Mouse (Mus musculus): ENCODE data around the gene Chn2. TPM values are rescaled to one million over a fixed set of nuclear protein-coding genes. Genes with fewer than 3 reads are reported as not detected.
A peak's percentile ranks its signal among the peaks of the same experiment; 100 is the strongest.

Gene Chn2
- polyA plus RNA-seq, 1 experiment = 47.0 TPM

- peak in 1 of 2 experiments; percentile 48 for DNase-seq (ENCODE audit: extremely low spot score in 1 of 2, low spot score in 1 of 2)
Observed at GRCm38 (mm10) chr6:54070736-54071135, 31.4 kb downstream of the Chn2 start.

DNA sequence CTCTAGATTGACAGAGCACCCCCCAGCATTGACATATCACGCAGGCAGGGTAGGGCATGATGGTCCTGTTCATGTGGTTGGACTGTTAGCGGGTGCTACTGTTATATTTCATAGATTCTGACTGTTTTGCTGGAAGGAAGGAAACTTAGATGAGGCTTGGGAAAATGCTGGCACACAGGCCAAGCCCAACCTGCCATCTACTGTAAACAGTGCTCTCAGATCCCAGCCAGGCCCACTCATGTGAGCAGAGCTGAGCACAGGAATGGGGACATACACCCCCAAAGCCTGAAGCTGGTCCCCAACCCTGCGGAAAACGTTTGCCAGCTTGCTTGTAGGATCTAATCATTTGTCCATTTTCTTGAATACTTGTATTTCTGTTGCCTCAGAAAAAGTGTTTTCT lies 32.1 kb downstream of the Chn2 start:
- DNase-seq (ENCODE audit: extremely low spot score in 1 of 2, low spot score in 1 of 2) = no peak

DNA sequence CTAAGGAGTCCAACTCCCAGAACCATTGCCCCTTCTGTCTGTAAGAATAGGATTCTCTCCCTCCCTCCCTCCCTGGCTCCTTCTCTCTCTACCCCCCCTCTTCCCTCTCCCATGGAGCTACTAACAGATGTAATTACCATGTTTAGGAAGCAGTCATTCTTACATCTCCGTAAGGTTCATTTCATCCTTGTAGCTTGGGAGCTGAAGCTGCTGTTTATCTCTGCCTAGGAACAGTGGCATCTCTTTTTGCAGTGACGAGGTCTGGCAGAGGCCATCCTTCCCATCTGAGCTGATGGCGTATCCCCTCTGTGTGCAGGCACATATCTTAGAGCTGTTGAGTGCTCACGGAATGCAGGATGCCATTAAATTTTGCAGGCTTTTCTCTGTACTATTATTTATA lies 35.1 kb downstream of the Chn2 start:
- DNase-seq (ENCODE audit: extremely low spot score in 1 of 2, low spot score in 1 of 2) = no peak

DNA sequence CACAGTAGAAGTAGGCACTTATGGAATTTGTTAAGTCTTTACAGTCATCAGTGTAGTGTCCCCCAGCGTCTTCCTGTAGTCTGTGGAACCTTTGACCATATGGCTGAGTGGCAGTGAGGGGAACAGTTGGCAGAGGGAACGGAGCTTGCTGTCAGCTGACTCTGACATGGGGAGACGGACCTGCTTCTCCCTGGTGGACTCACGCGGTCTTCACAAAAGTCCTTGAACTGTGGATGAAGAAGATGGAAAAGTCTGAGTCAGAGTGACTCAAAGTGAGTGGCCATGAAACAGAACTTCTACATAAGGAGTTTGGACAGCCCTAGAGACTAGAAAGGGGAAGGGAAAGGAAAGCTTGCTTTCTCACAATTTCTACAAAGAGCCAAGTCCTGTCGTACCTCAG lies 36.1 kb downstream of the Chn2 start:
- no peak for DNase-seq (ENCODE audit: extremely low spot score in 1 of 2, low spot score in 1 of 2)

DNA sequence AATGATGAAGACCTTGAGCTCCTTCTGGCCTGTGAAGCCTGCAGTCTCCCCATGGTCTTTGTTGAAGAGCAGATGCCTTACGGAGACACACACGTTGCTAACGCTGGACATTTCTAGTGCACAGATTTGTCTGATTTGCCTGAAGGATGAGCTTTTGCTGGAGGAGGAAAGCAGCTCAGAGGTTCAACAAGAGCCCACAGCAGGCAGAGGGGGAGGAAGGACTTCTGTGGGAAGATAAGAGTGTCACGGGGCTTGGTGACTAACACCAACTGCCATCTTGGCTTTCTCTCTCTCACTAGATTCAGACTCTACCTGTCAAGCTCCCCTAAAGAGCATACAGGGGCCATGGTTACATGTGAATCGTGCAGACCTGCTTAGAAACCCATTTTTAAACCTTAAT lies 37.3 kb downstream of the Chn2 start:
- DNase-seq (ENCODE audit: extremely low spot score in 1 of 2, low spot score in 1 of 2) = no peak

- DNase-seq (ENCODE audit: extremely low spot score in 1 of 2, low spot score in 1 of 2) = no peak
Observed at GRCm38 (mm10) chr6:54078269-54078668, 38.9 kb downstream of the Chn2 start.

GRCm38 (mm10) chr6:54079881-54080280 lies 40.5 kb downstream of the Chn2 start:
- DNase-seq (ENCODE audit: extremely low spot score in 1 of 2, low spot score in 1 of 2) = no peak

GRCm38 (mm10) chr6:54080518-54081285 lies 41.3 kb downstream of the Chn2 start:
- DNase-seq (ENCODE audit: extremely low spot score in 1 of 2, low spot score in 1 of 2) = no peak

- peak in 1 of 2 experiments; percentile 38 for DNase-seq (ENCODE audit: extremely low spot score in 1 of 2, low spot score in 1 of 2)
Observed at GRCm38 (mm10) chr6:54082576-54082975, 43.2 kb downstream of the Chn2 start.

GRCm38 (mm10) chr6:54084046-54084445 lies 44.7 kb downstream of the Chn2 start:
- DNase-seq (ENCODE audit: extremely low spot score in 1 of 2, low spot score in 1 of 2) = no peak

DNA sequence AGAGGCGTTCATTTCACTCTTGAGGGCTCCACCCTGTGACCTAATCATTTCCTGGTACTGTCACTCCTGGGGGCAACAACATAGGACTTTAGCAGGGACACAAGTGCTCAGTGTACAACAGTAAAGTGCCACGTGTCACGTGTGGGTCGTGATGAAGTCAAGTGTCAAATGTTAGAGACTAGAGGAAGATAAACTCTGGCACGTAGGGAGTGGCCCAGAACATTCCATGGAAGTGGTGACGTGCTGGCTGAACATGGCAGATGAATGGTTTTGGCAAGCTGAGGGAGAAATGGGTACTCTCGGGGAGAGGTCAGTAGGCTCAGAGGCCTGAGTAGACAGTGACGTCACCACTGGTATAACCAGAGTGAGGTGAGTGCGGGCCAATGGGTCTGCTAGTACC lies 45.7 kb downstream of the Chn2 start:
- no peak for DNase-seq (ENCODE audit: extremely low spot score in 1 of 2, low spot score in 1 of 2)

DNA sequence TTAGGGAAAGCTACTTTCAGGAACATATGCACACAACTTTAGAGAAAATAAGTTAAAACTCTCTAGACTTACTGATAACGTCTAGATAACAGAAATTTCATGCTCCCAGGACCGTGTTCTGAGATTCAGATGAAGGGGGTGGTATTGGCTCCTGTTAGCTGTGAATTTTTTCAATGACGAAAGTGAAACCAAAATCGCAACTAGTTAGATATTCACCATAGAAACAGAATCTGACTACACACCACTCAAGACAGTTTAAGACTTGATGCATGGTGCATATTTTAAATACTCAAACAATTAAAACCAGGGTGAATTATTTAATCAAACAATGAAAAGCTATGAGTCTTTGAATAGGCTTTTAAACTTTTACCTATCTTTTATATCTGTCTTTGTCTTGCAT lies 48.8 kb downstream of the Chn2 start:
- peak in 1 of 2 experiments; percentile 34 for DNase-seq (ENCODE audit: extremely low spot score in 1 of 2, low spot score in 1 of 2)

GRCm38 (mm10) chr6:54090822-54091221 lies 51.5 kb downstream of the Chn2 start:
- no peak for DNase-seq (ENCODE audit: extremely low spot score in 1 of 2, low spot score in 1 of 2)

- DNase-seq (ENCODE audit: extremely low spot score in 1 of 2, low spot score in 1 of 2) = no peak
Observed at GRCm38 (mm10) chr6:54092920-54093319, 53.6 kb downstream of the Chn2 start.

DNA sequence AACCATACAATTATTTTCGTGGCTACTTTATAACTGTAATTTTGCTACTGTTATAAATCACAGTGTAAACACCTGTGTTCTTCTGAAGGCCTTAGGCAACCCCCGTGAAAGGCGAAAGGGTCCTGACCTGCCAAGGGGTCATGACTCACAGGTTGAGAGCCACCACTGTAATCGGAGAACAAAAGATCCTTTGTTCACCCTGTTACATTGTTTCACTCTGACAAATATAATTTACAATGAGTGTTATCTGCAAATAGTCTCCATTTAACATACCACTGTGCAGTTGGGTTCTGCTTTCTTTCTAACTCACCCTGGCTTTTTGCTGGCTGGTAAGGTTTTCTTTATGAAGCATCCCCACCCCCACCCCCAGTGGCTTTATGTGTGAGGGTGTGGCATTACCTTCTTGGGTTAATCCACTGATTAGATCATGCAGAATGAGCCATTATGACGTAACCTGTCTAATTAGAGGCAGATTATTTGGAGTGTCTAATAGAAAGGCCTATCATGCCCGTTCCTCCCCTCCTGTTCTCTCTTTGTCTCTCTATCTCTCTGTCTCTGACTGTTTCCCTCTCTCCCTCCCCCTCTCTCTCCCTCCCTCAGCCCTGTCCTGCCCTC lies 56.9 kb downstream of the Chn2 start:
- no peak for DNase-seq (ENCODE audit: extremely low spot score in 1 of 2, low spot score in 1 of 2)

- DNase-seq (ENCODE audit: extremely low spot score in 1 of 2, low spot score in 1 of 2) = no peak
Observed at GRCm38 (mm10) chr6:54096836-54097235, 57.5 kb downstream of the Chn2 start.

GRCm38 (mm10) chr6:54098339-54098738 lies 59.0 kb downstream of the Chn2 start:
- DNase-seq (ENCODE audit: extremely low spot score in 1 of 2, low spot score in 1 of 2) = no peak

GRCm38 (mm10) chr6:54099659-54100058 lies 60.3 kb downstream of the Chn2 start:
- no peak for DNase-seq (ENCODE audit: extremely low spot score in 1 of 2, low spot score in 1 of 2)

- DNase-seq (ENCODE audit: extremely low spot score in 1 of 2, low spot score in 1 of 2) = no peak
Observed at GRCm38 (mm10) chr6:54102210-54102609, 62.9 kb downstream of the Chn2 start.

- DNase-seq (ENCODE audit: extremely low spot score in 1 of 2, low spot score in 1 of 2) = no peak
Observed at GRCm38 (mm10) chr6:54103276-54103975, 64.1 kb downstream of the Chn2 start.

DNA sequence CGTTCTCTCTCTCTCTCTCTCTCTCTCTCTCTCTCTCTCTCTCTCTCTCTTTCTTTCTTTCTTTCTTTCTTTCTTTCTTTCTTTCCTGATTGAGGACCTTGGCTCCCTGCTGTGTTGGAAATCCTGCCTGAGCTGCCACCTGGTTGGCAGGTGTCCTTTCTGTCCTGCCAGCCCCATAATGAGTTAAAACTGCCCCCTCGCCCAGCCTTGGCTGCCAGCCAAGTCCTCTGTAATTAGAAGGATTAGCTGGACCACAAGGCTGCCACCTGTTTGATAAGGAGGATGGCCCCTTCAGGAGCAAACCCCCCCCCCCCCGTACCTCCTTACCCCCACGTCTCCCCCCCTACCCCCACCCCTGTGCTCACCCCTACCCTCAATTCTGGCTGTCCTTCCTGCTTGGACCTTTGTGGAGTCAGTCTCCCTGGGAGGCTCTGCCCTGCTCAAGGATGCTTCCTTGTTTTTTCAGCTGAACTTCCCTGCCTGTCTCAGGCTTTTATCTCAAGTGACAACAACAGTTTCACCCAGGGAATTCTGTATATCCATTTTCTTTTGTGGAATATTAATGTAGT lies 72.1 kb downstream of the Chn2 start:
- DNase-seq (ENCODE audit: extremely low spot score in 1 of 2, low spot score in 1 of 2) = no peak
